Comparison of ENCODE assay signal across 8 mouse cellular contexts in genomic region chr6:55676663-55677311, GRCm38 (mm10). TPM values are rescaled to one million over a fixed set of nuclear protein-coding genes. Genes with fewer than 3 reads are reported as not detected.
DNase-seq lines count a peak whose midpoint lies in the region; ATAC-seq lines count a peak whose summit lies in the region.

No protein-coding gene starts in this region.

- 3% methylated on average over 27 of the region's 27 CpGs for WGBS in forebrain, embryonic 11.5 days
- WGBS in limb, embryonic 11.5 days = 3% methylated on average over 27 of the region's 27 CpGs

- peak; percentile 7 for DNase-seq in gastrocnemius, postnatal 14 days
- no peak for DNase-seq in gastrocnemius, postnatal 25 days
- peak; percentile 72 for DNase-seq in forebrain, embryonic 11.5 days (ENCODE audit: low spot score)
- peak; percentile 59 for DNase-seq in limb, embryonic 11.5 days (ENCODE audit: low spot score)
- peak; percentile 81 for DNase-seq in retina, postnatal 1 day
- no peak for DNase-seq in adrenal gland, postnatal 4 days (ENCODE audit: low spot score in 2 of 2)

- H3K9me3 ChIP-seq in forebrain, embryonic 11.5 days (ENCODE audit: control insufficient read depth, low read length) = no peaks in the 10 kb centered on the region
- no peaks in the 10 kb centered on the region for H3K9me3 ChIP-seq in limb, embryonic 11.5 days (ENCODE audit: control insufficient read depth, low read length)

- peak; percentile 57 for ATAC-seq in cerebellum, adult (ENCODE audit: insufficient number of reproducible peaks, low FRiP score, low TSS enrichment)
- ATAC-seq in forebrain, embryonic 11.5 days (replicated peaks; ENCODE audit: low FRiP score) = peak; percentile 81
- ATAC-seq in hematopoietic stem cell, adult 5-6 weeks (replicated peaks in 1 of 2; ENCODE audit: insufficient read depth in 1 of 2, low FRiP score in 2 of 2, low TSS enrichment in 1 of 2, low read depth in 1 of 2, poor library complexity in 2 of 2, severe bottlenecking in 2 of 2) = peak; percentile 60 to 69
- peak; percentile 70; the same call in 1 of the 2 replicates for ATAC-seq in limb, embryonic 11.5 days (ENCODE audit: insufficient number of reproducible peaks, low FRiP score, low TSS enrichment, low read depth)

- peak overlapping the region; percentile 54 for H3K9ac ChIP-seq in forebrain, embryonic 11.5 days (ENCODE audit: low read length)
- H3K9ac ChIP-seq in limb, embryonic 11.5 days (ENCODE audit: low read length) = peak overlapping the region; percentile 47

- intact Hi-C loops in gastrocnemius, postnatal 14 days (cut with DNase I; ENCODE audit: low total_unique reads) = no loop called here

- H3K4me1 ChIP-seq in forebrain, embryonic 11.5 days (replicated peaks; ENCODE audit: control insufficient read depth, insufficient read depth, low read length) = peaks cover 2% of the 10 kb centered on the region; the same call in 1 of the 2 replicates
- H3K4me1 ChIP-seq in limb, embryonic 11.5 days (ENCODE audit: control insufficient read depth, insufficient read depth, low read length) = no peaks in the 10 kb centered on the region

- peak overlapping the region; percentile 78 for H3K4me2 ChIP-seq in forebrain, embryonic 11.5 days (ENCODE audit: low read depth, low read length, severe bottlenecking)
- peak overlapping the region; percentile 70 for H3K4me2 ChIP-seq in limb, embryonic 11.5 days (ENCODE audit: low read depth, severe bottlenecking)

- H3K27me3 ChIP-seq in forebrain, embryonic 11.5 days (ENCODE audit: control insufficient read depth, insufficient read depth, low read length) = no peaks in the 10 kb centered on the region
- 0 out of 2 replicates have a peak, but pooled peaks cover 10% of the 10 kb centered on the region for H3K27me3 ChIP-seq in limb, embryonic 11.5 days (ENCODE audit: control insufficient read depth, insufficient read depth, low read length)

- peak overlapping the region; percentile 31 for H3K4me3 ChIP-seq in forebrain, embryonic 11.5 days (ENCODE audit: low read depth, low read length)
- H3K4me3 ChIP-seq in limb, embryonic 11.5 days (ENCODE audit: low read depth, low read length) = peak overlapping the region; percentile 23; the same call in 1 of the 2 replicates

- H3K36me3 ChIP-seq in forebrain, embryonic 11.5 days (ENCODE audit: control insufficient read depth, insufficient read depth, low read length) = no peaks in the 10 kb centered on the region
- H3K36me3 ChIP-seq in limb, embryonic 11.5 days (ENCODE audit: control insufficient read depth, insufficient read depth, low read length) = no peaks in the 10 kb centered on the region

- H3K27ac ChIP-seq in forebrain, embryonic 11.5 days (ENCODE audit: low read depth, low read length) = no peak overlapping the region
- H3K27ac ChIP-seq in limb, embryonic 11.5 days (replicated peaks; ENCODE audit: low read depth, low read length) = no peak overlapping the region

RNA-seq across cellular contexts. Expression of gene Neurod6, which starts 4.3 kb away (rescaled TPM):
- total RNA-seq in gastrocnemius, postnatal 14 days (2021) = not detected
- not detected for total RNA-seq in gastrocnemius, postnatal 25 days (2021)
- 7.6 and 7.8 TPM in 2 replicates for polyA plus RNA-seq in forebrain, embryonic 11.5 days (2014; fragmentation: Nextera tagmentation; extraction: Ambion mirVana)
- total RNA-seq in hematopoietic stem cell, adult 5-6 weeks (2017) = not detected in 2 replicates
- not detected in 2 replicates for polyA plus RNA-seq in limb, embryonic 11.5 days (2014; fragmentation: Nextera tagmentation; extraction: Ambion mirVana)
- under 1 TPM in 1 of 2 experiments, not detected in 1; 0.42 TPM for total RNA-seq in adrenal gland, postnatal 4 days (2021)

Comparison
In these comparisons a context has a peak if more than half of its experiments do, and no peak if none do; other contexts are left out.
1. DNase-seq: peak in gastrocnemius, postnatal 14 days (single experiment), forebrain, embryonic 11.5 days (single experiment), limb, embryonic 11.5 days (single experiment) and retina, postnatal 1 day (single experiment); none in gastrocnemius, postnatal 25 days (single experiment) and adrenal gland, postnatal 4 days (0 of 2).
2. Peak in every context shown above with its lines, with median percentiles within 50 percentile points of each other: ATAC-seq.